Mouse (Mus musculus): ENCODE data around the gene Polr2i.
A peak's percentile ranks its signal among the peaks of the same experiment; 100 is the strongest.

Polr2i gene

DNA sequence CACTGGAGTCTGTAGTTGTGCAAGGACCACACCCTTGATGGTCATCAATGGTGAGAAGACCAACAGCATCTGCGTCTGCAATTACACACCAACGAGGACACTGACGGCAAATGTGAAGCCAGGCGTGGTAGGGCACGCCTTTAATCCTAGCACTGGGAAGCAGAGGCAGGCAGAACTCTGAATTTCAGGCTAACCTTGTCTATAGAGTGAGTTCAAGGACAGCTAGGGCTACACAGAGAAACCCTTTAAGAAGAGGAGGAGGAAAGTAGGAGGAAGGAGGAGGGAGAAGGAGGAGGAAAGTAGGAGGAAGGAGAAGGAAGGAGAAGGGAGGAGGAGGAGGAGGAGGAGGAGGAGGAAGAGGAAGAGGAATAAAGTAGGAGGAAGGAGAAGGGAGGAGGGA lies 33.8 kb downstream of the Polr2i start:
- DNase-seq (ENCODE audit: extremely low spot score, low read depth, low spot score), result no peak

DNA sequence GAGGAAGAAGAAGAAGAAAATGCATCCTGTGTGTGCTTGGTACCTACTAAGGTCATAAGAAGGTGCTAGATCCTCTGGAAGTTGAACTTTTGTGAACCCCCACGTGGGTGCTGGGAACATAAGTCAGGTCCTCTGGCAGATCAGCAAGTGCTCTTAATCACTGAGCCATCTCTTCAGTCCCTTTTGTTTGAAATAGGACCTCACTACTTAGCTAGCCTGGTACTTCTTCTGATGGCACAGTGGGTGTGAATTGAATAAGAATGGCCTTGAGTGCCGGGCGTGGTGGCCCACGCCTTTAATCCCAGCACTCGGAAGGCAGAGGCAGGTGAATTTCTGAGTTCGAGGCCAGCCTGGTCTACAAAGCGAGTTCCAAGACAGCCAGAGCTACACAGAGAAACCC lies 34.2 kb downstream of the Polr2i start:
- DNase-seq (ENCODE audit: extremely low spot score, low read depth, low spot score), result no peak

DNA sequence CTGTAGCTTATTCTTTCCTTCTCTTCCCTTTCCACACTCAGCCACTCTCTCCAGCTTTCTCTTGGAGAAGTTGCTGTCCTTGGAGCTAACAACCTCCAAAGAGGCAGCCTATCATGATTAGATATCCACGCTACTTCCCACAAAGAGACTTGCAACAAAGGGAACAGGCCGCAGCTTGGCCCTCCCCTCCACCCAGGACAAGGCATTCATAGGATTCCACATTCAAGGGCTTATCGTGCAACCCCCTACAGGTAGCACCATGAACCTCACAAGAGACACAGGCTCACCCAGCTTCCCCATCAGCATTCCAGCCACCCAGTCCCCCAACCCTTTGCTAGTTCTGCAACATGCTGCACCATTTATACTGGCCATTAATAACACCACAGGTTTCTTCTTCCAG lies 35.0 kb downstream of the Polr2i start:
- no peak for DNase-seq (ENCODE audit: extremely low spot score, low read depth, low spot score)

DNA sequence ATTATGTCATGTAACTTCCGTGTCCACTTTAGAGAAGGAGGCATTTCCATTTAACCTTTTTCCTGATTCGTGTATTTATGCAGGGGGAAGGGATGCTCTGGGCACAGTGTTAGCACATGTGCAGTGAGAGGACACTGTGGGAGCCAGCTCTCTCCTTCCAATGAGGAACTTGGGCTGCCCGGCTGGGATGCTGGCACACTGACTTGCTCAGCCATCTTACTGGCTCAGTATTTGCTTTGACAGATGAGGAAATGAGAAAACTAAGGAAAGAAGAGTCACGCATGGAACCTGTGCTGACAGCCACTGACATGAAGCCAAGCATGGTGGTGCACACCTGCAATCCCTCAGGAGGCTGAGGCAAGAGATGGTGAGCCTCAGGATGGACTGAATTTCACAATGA lies 37.9 kb downstream of the Polr2i start:
- no peak for DNase-seq (ENCODE audit: extremely low spot score, low read depth, low spot score)

DNA sequence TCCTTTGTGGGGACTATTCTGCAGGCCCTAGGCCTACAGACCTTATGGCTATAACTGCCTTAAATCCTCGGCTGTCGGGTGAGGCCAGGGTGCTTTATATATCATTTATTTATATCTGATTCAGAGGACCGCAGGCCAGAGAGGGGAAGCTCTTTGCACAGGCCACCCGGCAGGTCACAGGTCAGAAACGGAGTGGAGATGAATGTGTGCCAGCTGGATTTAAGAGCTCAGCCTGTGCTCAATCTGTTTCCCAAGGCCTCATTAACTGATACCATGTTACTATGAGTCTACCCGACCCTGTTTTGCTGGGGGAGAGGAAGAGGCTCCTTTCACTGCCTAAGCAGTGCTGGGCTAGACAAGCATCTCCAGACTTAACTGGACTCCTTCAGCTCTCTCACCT lies 42.6 kb downstream of the Polr2i start:
- no peak for DNase-seq (ENCODE audit: extremely low spot score, low read depth, low spot score)

DNA sequence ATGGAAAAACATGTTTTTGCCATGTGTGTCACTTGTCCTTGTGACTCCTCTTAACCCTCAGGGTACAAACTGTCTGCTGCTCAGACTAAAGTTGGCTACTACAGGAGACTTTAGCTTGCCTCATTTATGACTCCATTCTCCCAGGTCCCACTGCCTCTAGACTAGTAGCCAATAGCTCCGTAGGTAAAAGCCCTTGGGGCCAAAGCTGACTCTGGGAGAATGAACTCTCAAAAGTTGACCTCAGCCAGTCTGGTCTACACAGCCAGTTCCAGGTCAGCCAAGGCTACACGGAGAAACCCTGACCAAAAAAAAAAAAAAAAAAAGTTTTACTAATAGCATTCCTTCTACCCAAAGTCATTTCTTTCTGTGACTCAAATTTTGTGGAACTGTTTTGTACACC lies 47.2 kb downstream of the Polr2i start:
- DNase-seq (ENCODE audit: extremely low spot score, low read depth, low spot score), result no peak

DNA sequence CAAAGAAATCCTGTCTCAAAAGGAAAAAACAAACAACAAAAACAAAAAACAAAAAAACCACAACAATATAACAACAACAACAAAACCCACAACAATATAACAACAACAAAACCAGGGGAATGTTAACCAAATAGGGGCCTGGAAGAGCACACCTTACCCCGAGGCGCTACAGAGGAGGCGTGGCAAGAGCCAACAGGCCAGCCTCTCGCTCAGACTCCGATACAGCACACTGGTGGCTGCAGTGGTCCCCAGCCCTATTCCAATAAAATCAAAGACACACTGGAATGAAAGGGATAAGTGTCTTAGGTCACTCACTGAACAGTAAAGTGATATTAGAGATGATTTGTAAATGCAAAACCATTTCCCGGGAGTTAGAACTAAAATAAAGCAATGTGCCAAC lies 47.8 kb downstream of the Polr2i start:
- peak; percentile 46 for DNase-seq (ENCODE audit: extremely low spot score, low read depth, low spot score)

DNA sequence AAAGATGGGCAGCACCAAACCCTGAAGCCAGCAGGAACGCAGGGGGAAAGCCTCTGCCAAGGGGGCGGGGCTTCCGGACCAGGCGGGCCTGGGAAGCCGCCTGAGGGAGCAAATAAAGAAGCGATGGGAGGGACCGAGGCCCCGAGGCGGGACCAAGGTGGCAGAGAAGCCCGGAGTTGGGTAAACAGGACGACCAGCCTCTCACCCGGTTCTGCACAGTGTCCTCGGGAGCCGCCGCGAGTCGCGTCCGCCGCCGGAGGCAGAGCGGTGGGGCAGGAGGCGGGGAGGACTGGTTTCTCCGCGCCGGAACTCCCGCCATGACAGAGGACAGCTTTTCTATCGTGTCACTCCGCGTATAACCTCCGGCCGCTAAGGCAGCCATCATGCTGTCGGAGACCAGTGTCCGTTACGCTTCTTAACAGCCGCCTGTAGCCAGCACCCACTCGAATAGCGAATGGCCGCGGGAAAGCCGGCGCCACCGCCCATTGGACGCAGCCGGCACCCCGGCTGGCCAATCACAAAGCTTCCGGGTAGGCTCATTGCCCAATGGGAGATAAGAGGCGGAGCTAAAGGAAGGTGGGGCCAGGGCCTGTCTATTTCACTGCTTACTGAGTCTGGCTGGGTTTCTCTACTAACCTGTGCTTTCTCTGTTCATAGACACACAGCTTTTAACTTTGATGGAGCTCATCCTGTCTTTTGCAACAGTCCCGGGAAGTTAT lies 48.4 kb downstream of the Polr2i start, which contains the start of the genes Thap8 and Wdr62:
Gene Thap8 (plus strand): TSS at position 144 of the 719 bp plus-strand sequence.
Gene Wdr62 (minus strand): TSS at position 469 of the 719 bp plus-strand sequence.
- peak; percentile 82 for DNase-seq (ENCODE audit: extremely low spot score, low read depth, low spot score)

DNA sequence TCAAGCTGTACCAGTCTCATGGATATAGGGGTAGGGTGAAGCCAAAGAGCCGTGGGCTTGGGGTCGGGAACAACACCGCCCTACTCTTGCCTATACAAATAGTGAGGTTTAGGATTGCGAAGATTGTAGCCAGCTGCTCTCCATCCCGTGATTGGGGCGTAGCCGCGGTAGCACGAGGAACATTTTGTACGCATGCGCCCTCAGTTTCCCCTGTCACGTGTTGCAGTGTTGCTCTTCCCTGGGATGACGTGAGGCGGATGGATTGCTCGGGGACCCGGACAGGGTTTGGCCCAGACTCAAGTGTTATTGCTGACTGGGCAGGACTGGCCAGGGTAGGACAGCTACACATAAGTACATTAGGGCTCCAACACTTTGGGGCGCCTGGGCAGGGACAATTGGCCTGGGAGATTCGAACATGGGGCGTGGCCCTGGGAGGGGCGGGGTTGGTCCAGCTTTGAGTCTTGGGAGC lies 49.0 kb downstream of the Polr2i start:
- peak; percentile 62 for DNase-seq (ENCODE audit: extremely low spot score, low read depth, low spot score)

DNA sequence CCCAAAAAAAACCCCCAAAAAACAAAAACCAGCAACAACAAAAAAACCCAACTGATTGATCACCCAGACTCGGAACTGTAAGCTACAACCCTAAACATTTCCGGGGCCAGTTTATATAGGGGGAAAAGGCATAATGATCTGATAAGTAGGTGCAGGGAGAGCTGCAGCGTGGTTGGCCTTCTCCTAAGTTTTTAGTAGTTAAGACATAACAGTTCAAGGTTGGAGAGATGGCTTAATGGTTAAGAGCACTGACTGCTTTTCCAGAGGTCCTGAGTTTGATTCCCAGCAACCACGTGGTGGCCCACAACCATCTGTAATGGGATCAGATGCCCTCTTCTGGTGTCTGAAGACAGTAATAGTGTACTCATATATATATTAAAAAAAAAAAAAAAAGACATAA lies 49.8 kb downstream of the Polr2i start:
- DNase-seq (ENCODE audit: extremely low spot score, low read depth, low spot score), result no peak

DNA sequence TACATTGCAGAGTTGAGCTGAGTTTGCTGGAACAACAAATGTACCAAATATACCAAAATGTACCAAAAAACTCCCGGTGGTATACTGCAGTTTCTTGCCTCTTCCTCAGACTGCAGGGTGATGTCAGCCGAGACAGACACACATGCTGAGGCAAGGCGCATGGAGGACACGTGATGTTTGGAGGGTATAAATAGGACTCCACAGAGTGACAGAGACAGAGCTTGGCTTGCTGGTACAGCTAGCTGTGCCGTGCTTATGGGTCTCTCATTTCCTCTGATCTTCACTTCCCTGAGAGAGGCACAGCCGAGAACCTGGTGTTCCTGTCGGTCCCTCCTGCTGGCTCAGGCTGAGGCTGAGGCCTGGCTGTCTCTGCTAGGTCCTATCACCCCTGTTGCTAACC lies 51.0 kb downstream of the Polr2i start:
- no peak for DNase-seq (ENCODE audit: extremely low spot score, low read depth, low spot score)
